Mouse (Mus musculus) thymus, adult 2 months (tissue): ENCODE measurements at regions not wholly inside any gene's neighbourhood (a gene's known extent, or its start where the extent isn't known, plus 50 kb on each side); places are given as distances from the start of the nearest gene placed in this dataset.

Source experiments
- CTCF ChIP-seq: fragments of 200-500 bp; IDR thresholded peaks from 2 replicates; pipeline ENCODE4 v1.5.1; 2012; ENCODE audit warnings: mild to moderate bottlenecking, control low read depth, low read length, moderate library complexity, borderline replicate concordance; ENCODE audit not compliant: control insufficient read depth, poor library complexity, insufficient read depth; ENCODE audit errors: extremely low read depth
- POLR2A ChIP-seq: fragments of 200-500 bp; IDR thresholded peaks from 2 replicates; pipeline ENCODE4 v1.6.1; 2012; ENCODE audit warnings: mild to moderate bottlenecking, low read length, control low read depth, moderate library complexity; ENCODE audit not compliant: control insufficient read depth, poor library complexity, insufficient read depth; ENCODE audit errors: extremely low read depth

GRCm38 (mm10) chrX:75728507-75728906 is 146.5 kb downstream of the Pls3 start:
- TF ChIP-seq CTCF, result no peak
- no peak for TF ChIP-seq POLR2A
